Mouse (Mus musculus): Measurements from ENCODE around the gene Brms1. TPM values are rescaled to one million over a fixed set of nuclear protein-coding genes. Genes with fewer than 3 reads are reported as not detected.

The Brms1 gene
- polyA plus RNA-seq, 1 experiment from 2014 or later = 40.4 TPM

GRCm38 (mm10) chr19:5069978-5070377 is 28.8 kb downstream of the Brms1 start:
- Histone ChIP-seq H3K36me3 (no peaks in the 10 kb centered on the region), H3K9ac (no peak overlapping the region), H3K27me3 (replicated peaks) (peaks cover 65% of the 10 kb centered on the region), H3K4me3 (0 out of 2 replicates have a peak overlapping the region, but pooled peaks have one; percentile 2), H3K27ac (no peak overlapping the region), H3K4me2 (peak overlapping the region; percentile 92), H3K4me1 (peaks cover 71% of the 10 kb centered on the region), H3K9me3 (replicated peaks) (no peaks in the 10 kb centered on the region)
- 66% methylated on average over 7 of the region's 7 CpGs for WGBS (ENCODE audit: insufficient replicate concordance)
- no peak for ATAC-seq

GRCm38 (mm10) chr19:5071077-5071476 is 29.9 kb downstream of the Brms1 start:
- Histone ChIP-seq H3K4me1 (peaks cover 64% of the 10 kb centered on the region), H3K27ac (peak overlapping the region; percentile 64), H3K4me2 (peak overlapping the region; percentile 92), H3K9me3 (replicated peaks) (no peaks in the 10 kb centered on the region), H3K4me3 (peak overlapping the region; percentile 57), H3K27me3 (replicated peaks) (peaks cover 76% of the 10 kb centered on the region), H3K36me3 (no peaks in the 10 kb centered on the region), H3K9ac (no peak overlapping the region)
- no peak for ATAC-seq
- WGBS (ENCODE audit: insufficient replicate concordance) = 14% methylated on average over 11 of the region's 11 CpGs

GRCm38 (mm10) chr19:5071545-5072369 is 30.6 kb downstream of the Brms1 start:
- WGBS (ENCODE audit: insufficient replicate concordance) = 4% methylated on average over 40 of the region's 40 CpGs
- peak overlapping the region; percentile 64 for H3K27ac ChIP-seq
- peak overlapping the region; percentile 57 for H3K4me3 ChIP-seq
- peak overlapping the region; percentile 54 for H3K9ac ChIP-seq
- no peaks in the 10 kb centered on the region for H3K9me3 ChIP-seq (replicated peaks)
- peak; percentile 77 for ATAC-seq
- peaks cover 63% of the 10 kb centered on the region for H3K4me1 ChIP-seq
- peaks cover 81% of the 10 kb centered on the region for H3K27me3 ChIP-seq (replicated peaks)
- H3K36me3 ChIP-seq = no peaks in the 10 kb centered on the region
- H3K4me2 ChIP-seq = peak overlapping the region; percentile 92

GRCm38 (mm10) chr19:5072389-5073019 is 31.4 kb downstream of the Brms1 start:
- Histone ChIP-seq H3K27ac (peak overlapping the region; percentile 64), H3K4me2 (peak overlapping the region; percentile 92), H3K27me3 (replicated peaks) (peaks cover 74% of the 10 kb centered on the region), H3K9ac (peak overlapping the region; percentile 54), H3K4me1 (peaks cover 56% of the 10 kb centered on the region), H3K4me3 (peak overlapping the region; percentile 57), H3K36me3 (no peaks in the 10 kb centered on the region), H3K9me3 (replicated peaks) (no peaks in the 10 kb centered on the region)
- WGBS (ENCODE audit: insufficient replicate concordance) = 6% methylated on average over 20 of the region's 20 CpGs
- peak; percentile 29; the same call in 1 of the 2 replicates for ATAC-seq

DNA sequence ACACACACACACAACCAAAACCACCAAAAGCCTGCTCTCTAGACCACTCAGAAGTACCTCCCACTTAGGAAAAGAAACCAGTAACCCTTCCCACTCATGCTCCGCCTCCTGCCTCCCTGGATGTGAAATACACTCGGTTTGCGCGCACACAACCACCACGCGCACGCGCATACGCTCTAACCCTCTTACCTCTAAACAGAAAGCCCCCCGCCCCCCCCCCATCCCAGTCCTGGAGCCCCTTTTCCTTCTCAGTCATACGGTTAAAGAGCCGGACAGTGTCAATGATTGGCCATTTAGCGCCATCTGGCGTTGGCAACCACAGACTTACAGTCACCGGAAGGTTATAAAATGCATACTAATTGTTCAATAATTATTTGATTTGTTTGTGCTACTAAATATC is 31.9 kb downstream of the Brms1 start:
- H3K36me3 ChIP-seq = no peaks in the 10 kb centered on the region
- H3K9me3 ChIP-seq (replicated peaks) = no peaks in the 10 kb centered on the region
- WGBS (ENCODE audit: insufficient replicate concordance) = 2% methylated on average over 15 of the region's 15 CpGs
- H3K4me2 ChIP-seq = peak overlapping the region; percentile 92
- peaks cover 69% of the 10 kb centered on the region for H3K27me3 ChIP-seq (replicated peaks)
- H3K9ac ChIP-seq = peak overlapping the region; percentile 14; the same call in 1 of the 2 replicates
- ATAC-seq = peak; percentile 3; the same call in 1 of the 2 replicates
- no peak overlapping the region for H3K27ac ChIP-seq
- H3K4me1 ChIP-seq = peaks cover 51% of the 10 kb centered on the region
- H3K4me3 ChIP-seq = peak overlapping the region; percentile 57

GRCm38 (mm10) chr19:5073518-5073917 is 32.4 kb downstream of the Brms1 start:
- H3K4me1 ChIP-seq = peaks cover 46% of the 10 kb centered on the region
- no peak overlapping the region for H3K4me3 ChIP-seq
- no peaks in the 10 kb centered on the region for H3K9me3 ChIP-seq (replicated peaks)
- no peaks in the 10 kb centered on the region for H3K36me3 ChIP-seq
- no peak overlapping the region for H3K27ac ChIP-seq
- H3K9ac ChIP-seq = no peak overlapping the region
- WGBS (ENCODE audit: insufficient replicate concordance) = 39% methylated on average over 5 of the region's 5 CpGs
- ATAC-seq = no peak
- peaks cover 69% of the 10 kb centered on the region for H3K27me3 ChIP-seq (replicated peaks)
- H3K4me2 ChIP-seq = no peak overlapping the region

- Histone ChIP-seq H3K4me2 (no peak overlapping the region), H3K27me3 (replicated peaks) (peaks cover 81% of the 10 kb centered on the region), H3K27ac (no peak overlapping the region), H3K4me3 (no peak overlapping the region), H3K36me3 (no peaks in the 10 kb centered on the region), H3K9ac (no peak overlapping the region), H3K4me1 (no peaks in the 10 kb centered on the region), H3K9me3 (replicated peaks) (no peaks in the 10 kb centered on the region)
- 85% methylated on average over 1 of the region's 1 CpGs for WGBS (ENCODE audit: insufficient replicate concordance)
- no peak for ATAC-seq
Measured at GRCm38 (mm10) chr19:5079279-5079678, 38.1 kb downstream of the Brms1 start.

DNA sequence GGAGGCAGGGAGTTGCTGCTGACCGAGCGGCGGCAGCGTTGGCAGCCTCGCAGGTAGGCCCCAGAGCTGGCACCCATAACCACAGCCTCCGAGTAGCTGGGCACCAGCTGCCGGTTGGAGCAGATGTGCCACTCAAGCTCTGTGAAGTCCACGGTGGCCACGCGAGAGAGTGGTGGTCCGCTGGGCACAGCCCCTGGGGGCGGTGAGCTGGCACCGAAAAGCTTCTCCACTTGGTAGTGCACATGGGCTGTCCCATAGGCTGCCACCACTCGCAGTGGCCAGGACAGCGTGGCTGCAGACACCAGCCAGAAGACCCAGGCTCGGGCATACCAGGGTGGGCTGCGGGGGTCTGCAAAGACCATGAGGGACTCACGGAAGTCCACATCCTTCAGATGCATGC is 40.9 kb downstream of the Brms1 start:
- Histone ChIP-seq H3K36me3 (no peaks in the 10 kb centered on the region), H3K27me3 (replicated peaks) (peaks cover 84% of the 10 kb centered on the region), H3K9ac (no peak overlapping the region), H3K4me2 (no peak overlapping the region), H3K4me3 (no peak overlapping the region), H3K9me3 (replicated peaks) (no peaks in the 10 kb centered on the region), H3K27ac (no peak overlapping the region), H3K4me1 (peaks cover 13% of the 10 kb centered on the region)
- WGBS (ENCODE audit: insufficient replicate concordance) = 45% methylated on average over 18 of the region's 18 CpGs
- ATAC-seq = no peak

DNA sequence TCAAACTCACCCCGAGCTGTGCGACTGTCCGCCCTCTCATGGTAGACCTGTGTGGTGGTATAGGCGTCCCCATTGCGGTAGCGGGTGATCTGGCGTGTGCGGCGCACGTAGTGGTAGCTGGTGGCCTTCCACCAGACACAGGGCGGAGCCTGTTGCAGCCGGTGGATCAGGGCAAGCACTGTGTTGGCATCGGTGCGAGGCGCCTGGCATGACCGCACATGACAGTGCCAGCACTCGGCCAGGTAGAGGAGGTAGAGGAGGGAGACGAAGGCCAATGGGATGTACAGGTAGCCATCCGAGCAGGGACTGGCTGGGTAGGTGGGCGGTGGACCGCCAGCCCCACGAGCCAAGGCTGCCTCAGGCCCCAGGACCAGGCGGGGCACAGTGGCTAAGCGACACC is 41.4 kb downstream of the Brms1 start:
- H3K9me3 ChIP-seq (replicated peaks) = no peaks in the 10 kb centered on the region
- 45% methylated on average over 24 of the region's 24 CpGs for WGBS (ENCODE audit: insufficient replicate concordance)
- peaks cover 88% of the 10 kb centered on the region for H3K27me3 ChIP-seq (replicated peaks)
- no peak overlapping the region for H3K9ac ChIP-seq
- H3K4me3 ChIP-seq = no peak overlapping the region
- H3K4me1 ChIP-seq = peaks cover 19% of the 10 kb centered on the region
- no peak for ATAC-seq
- no peaks in the 10 kb centered on the region for H3K36me3 ChIP-seq
- no peak overlapping the region for H3K27ac ChIP-seq
- no peak overlapping the region for H3K4me2 ChIP-seq

DNA sequence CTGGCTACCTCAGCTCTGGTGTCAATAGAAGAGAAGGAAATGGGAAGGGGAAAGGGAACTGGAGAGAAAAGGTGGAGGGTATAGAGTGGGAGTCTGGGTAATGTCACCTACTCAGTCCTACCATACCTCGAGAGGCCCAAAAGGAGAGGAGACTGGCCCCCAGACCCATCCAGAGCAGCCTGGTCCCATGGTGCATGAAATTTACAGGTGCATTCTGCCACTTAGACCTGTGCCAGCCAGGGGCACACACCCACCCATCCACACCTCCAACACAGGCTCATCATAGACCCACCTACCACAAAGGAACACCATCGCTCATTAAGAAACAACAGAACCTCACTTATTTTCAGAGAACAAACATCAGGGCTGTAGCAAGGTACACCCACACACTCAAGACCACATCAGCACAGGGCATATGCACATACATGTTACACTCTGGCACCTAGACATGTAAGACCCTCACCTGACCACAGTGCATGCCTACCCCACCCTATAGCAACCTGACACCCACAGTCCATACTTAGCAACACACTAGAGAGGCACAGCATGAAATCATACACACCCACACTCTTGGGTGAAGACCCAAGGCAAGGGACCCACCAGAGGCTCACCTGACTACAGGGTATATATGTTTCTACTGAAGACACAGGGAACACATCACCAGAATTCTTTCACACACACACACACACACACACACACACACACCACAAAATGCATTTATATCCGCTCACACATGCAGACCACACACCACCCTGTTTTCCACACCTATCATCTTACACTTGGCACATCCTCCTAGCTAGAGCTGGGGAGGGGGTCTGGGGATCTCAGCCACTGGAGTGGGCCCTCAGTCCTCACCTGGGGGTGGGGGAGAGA is 43.0 kb downstream of the Brms1 start:
- Histone ChIP-seq H3K9ac (no peak overlapping the region), H3K9me3 (replicated peaks) (no peaks in the 10 kb centered on the region), H3K36me3 (no peaks in the 10 kb centered on the region), H3K4me1 (peaks cover 27% of the 10 kb centered on the region), H3K27ac (no peak overlapping the region), H3K27me3 (replicated peaks) (peaks cover 81% of the 10 kb centered on the region), H3K4me2 (peak overlapping the region; percentile 81; the same call in 1 of the 2 replicates), H3K4me3 (peak overlapping the region; percentile 57; the same call in 1 of the 2 replicates)
- WGBS (ENCODE audit: insufficient replicate concordance) = 57% methylated on average over 3 of the region's 3 CpGs
- ATAC-seq = no peak

DNA sequence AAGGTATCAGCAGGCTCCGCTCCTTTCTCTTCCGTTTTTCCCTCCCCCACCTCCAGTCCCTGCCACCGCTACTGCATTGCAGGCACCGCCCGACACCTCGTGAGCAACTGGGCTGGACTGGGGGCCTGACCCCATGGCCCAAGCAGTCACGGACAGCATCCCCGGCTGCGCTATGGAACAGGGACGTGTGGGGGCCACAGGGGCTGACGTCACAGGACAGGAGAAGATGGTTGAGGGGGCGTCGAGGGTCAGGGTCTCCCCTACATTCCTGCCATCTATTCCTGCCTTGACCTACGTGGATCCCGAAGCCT is 43.6 kb downstream of the Brms1 start:
- Histone ChIP-seq H3K4me3 (peak overlapping the region; percentile 57), H3K36me3 (peaks cover 4% of the 10 kb centered on the region; the same call in 1 of the 2 replicates), H3K4me1 (peaks cover 31% of the 10 kb centered on the region), H3K4me2 (peak overlapping the region; percentile 81), H3K9me3 (replicated peaks) (no peaks in the 10 kb centered on the region), H3K27ac (no peak overlapping the region), H3K27me3 (replicated peaks) (peaks cover 75% of the 10 kb centered on the region), H3K9ac (no peak overlapping the region)
- 5% methylated on average over 15 of the region's 15 CpGs for WGBS (ENCODE audit: insufficient replicate concordance)
- ATAC-seq = no peak

Measured in liver, embryonic 12.5 days (tissue).